Mouse (Mus musculus) stomach, embryonic 16.5 days (tissue): ENCODE results near the gene Gabrd. TPM values are rescaled to one million over a fixed set of nuclear protein-coding genes. Genes with fewer than 3 reads are reported as not detected.

Experiments used
- polyA plus RNA-seq: library from polyadenylated mRNA; unstranded; fragments of >200 nt; fragmentation: Nextera tagmentation; extraction: Ambion mirVana; gene quantifications from 2 replicates; pipeline ENCODE4 v1.2.1, GENCODE M21; 2015

The Gabrd gene
- polyA plus RNA-seq, 1 experiment from 2014 or later, result 0.23 TPM

Other genes starting within 250 kb of the Gabrd start
- gene Ski, start 175.5 kb downstream of the Gabrd start, polyA plus RNA-seq, result 17.7 and 17.9 TPM in 2 replicates
- 58.4 and 60.1 TPM in 2 replicates for gene Faap20, start 148.3 kb downstream of the Gabrd start, polyA plus RNA-seq
- 16.7 and 16.8 TPM in 2 replicates for gene Prkcz, start 36.8 kb downstream of the Gabrd start, polyA plus RNA-seq
- 2.1 and 2.8 TPM in 2 replicates for gene Cfap74, start 11.1 kb upstream of the Gabrd start, polyA plus RNA-seq
- 2.6 TPM in 1 of 2 replicates, not detected in the other for gene Tmem52, start 71.0 kb upstream of the Gabrd start, polyA plus RNA-seq
- gene Gnb1, start 93.2 kb upstream of the Gabrd start, polyA plus RNA-seq, result 312 and 332 TPM in 2 replicates
- 85.5 and 89.1 TPM in 2 replicates for gene Nadk, start 164.3 kb upstream of the Gabrd start, polyA plus RNA-seq
- gene Slc35e2, start 203.3 kb upstream of the Gabrd start, polyA plus RNA-seq, result 6.3 and 6.8 TPM in 2 replicates
- 50.8 and 55.7 TPM in 2 replicates for gene Cdk11b, start 226.7 kb upstream of the Gabrd start, polyA plus RNA-seq
- gene Gm10563, start 247.3 kb upstream of the Gabrd start, polyA plus RNA-seq, result not detected in 2 replicates